Mouse (Mus musculus): ENCODE measurements at regions not wholly inside any gene's neighbourhood (a gene's known extent, or its start where the extent isn't known, plus 50 kb on each side); places are given as distances from the start of the nearest gene placed in this dataset.
"Not testable (repeated sequence)": the region's sequence is repeated elsewhere in the genome, so short reads cannot be mapped to it uniquely, and the experiment has no call there.

DNA sequence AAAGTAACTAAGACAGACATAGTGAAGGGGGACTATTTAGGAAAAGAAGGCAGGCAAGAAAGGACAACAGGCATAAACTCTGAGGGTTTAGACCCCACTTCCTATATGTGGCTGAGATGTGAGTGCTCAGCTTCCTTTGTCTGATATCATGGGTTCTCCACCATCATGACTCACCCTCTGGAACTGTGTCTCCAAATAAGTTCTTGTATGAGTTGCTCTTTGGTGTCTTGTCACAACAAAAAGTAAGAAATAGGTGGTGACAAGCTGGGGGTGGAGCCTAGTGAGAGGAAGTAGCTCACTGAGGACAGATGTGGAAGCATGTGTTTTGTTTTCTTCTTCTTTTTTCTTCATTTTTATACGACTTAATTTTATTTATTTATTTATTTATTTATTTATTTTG lies 95.5 kb upstream of the Tns3 start:
- no peaks in the 10 kb centered on the region for H3K9me3 ChIP-seq (replicated peaks; ENCODE audit: control insufficient read depth, low read length)
- H3K4me3 ChIP-seq (ENCODE audit: low read depth, low read length): no peak overlapping the region
- 75% methylated on average over 1 of the region's 1 CpGs for WGBS (ENCODE audit: insufficient replicate concordance)
- H3K9ac ChIP-seq (ENCODE audit: low read depth, low read length): no peak overlapping the region
- no peak overlapping the region for H3K27ac ChIP-seq (ENCODE audit: low read depth, low read length)
- H3K4me1 ChIP-seq (ENCODE audit: control insufficient read depth, insufficient read depth, low read length): no peaks in the 10 kb centered on the region
- H3K4me2 ChIP-seq: no peak overlapping the region
- no peaks in the 10 kb centered on the region for H3K27me3 ChIP-seq (ENCODE audit: control insufficient read depth, insufficient read depth, low read length)
- H3K36me3 ChIP-seq (ENCODE audit: control insufficient read depth, insufficient read depth, low read length): no peaks in the 10 kb centered on the region
- no peak for ATAC-seq (replicated peaks; ENCODE audit: insufficient number of reproducible peaks, low FRiP score, low TSS enrichment)

DNA sequence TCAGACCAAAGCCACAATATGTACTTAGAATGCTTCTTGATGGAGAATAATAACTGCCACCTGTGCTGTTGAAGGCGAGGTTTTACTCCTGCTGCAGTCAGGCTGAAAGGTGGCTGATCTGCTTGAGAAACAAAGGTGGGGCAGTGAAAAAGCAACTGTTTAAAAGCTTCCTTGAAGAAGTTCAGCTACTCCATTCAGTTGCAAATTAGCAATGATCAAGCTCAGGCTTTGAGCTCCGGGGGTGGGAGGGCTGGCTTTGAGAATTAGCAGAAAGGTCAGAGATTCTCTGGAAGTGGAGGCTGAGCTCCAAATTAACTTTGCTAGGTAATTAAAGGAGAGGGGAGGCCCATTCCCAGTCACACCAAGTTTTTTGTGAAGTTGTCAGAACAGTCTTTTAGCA lies 90.2 kb upstream of the Tns3 start:
- H3K36me3 ChIP-seq (ENCODE audit: control insufficient read depth, insufficient read depth, low read length); H3K4me2 ChIP-seq; H3K9ac ChIP-seq (ENCODE audit: low read depth, low read length); H3K9me3 ChIP-seq (replicated peaks; ENCODE audit: control insufficient read depth, low read length); H3K27ac ChIP-seq (ENCODE audit: low read depth, low read length); H3K4me1 ChIP-seq (ENCODE audit: control insufficient read depth, insufficient read depth, low read length); ATAC-seq (replicated peaks; ENCODE audit: insufficient number of reproducible peaks, low FRiP score, low TSS enrichment); H3K27me3 ChIP-seq (ENCODE audit: control insufficient read depth, insufficient read depth, low read length); H3K4me3 ChIP-seq (ENCODE audit: low read depth, low read length): not testable (repeated sequence)
- WGBS (ENCODE audit: insufficient replicate concordance): 33% methylated on average over 2 of the region's 2 CpGs

DNA sequence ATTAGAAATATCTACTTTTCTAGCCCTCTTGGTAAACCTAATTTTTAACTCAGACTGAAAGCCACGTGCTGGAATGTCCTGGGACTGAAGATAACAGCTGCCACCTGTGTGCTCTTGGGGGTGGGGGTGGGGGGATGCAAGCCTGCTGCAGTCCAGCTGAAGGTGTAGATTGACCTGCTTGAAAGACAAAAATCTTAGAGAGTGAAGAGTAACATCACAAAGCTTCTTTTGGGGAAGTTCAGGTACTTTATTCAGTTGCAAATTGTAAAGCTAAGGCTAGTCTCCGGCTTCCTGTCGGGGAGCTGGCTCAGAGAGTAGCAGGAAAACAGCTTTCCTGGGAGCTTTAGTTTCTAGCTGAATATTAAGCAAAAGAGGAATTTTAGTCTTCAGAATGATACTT lies 71.4 kb upstream of the Tns3 start:
- H3K4me1 ChIP-seq (ENCODE audit: control insufficient read depth, insufficient read depth, low read length); H3K27ac ChIP-seq (ENCODE audit: low read depth, low read length); H3K4me3 ChIP-seq (ENCODE audit: low read depth, low read length); H3K36me3 ChIP-seq (ENCODE audit: control insufficient read depth, insufficient read depth, low read length); H3K9ac ChIP-seq (ENCODE audit: low read depth, low read length); H3K27me3 ChIP-seq (ENCODE audit: control insufficient read depth, insufficient read depth, low read length); H3K4me2 ChIP-seq; H3K9me3 ChIP-seq (replicated peaks; ENCODE audit: control insufficient read depth, low read length); ATAC-seq (replicated peaks; ENCODE audit: insufficient number of reproducible peaks, low FRiP score, low TSS enrichment): not testable (repeated sequence)
- 69% methylated on average over 3 of the region's 3 CpGs for WGBS (ENCODE audit: insufficient replicate concordance)

DNA sequence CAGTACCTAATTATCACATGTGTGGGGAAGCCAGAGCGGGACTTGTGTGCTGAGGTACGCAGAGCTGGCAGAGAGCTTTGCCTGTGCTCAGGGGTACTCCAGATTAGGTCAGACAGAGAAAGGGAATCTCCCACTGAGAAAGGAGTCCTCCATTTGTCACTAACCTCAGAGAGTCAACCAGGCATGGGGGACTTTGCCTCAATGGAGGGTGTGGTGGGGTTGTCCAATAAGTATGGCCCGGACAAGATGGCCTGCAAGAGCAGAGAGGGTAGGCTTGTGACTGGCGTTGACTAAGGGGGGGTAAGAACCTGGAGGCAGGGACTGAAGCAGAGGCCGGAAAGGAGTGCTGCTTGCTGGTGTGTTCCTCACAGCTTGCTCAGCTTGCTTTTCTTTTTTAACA lies 62.7 kb upstream of the Tns3 start:
- H3K9me3 ChIP-seq (replicated peaks; ENCODE audit: control insufficient read depth, low read length): no peaks in the 10 kb centered on the region

DNA sequence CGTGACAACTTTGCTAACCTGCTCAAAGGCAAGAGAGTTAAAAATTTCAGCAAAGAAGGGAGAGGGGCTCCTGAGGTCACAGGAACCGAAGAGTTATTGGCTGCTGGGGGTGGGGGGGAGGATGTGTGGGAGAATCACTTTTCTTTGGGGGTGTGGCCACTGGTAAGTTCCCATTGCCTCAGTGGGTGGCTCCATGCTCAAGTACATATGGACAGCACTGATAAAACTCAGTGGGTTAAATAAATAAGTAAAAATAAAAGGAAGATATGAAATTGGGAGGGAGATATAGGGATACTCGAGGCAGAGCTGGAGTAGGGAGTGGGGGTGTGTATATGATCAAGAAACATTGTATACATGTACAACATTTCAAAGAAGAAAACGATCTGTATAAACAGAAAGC lies 61.2 kb upstream of the Tns3 start:
- Histone ChIP-seq H3K9ac (ENCODE audit: low read depth, low read length) (no peak overlapping the region), H3K4me3 (ENCODE audit: low read depth, low read length) (no peak overlapping the region), H3K27ac (ENCODE audit: low read depth, low read length) (no peak overlapping the region), H3K4me1 (ENCODE audit: control insufficient read depth, insufficient read depth, low read length) (no peaks in the 10 kb centered on the region), H3K9me3 (replicated peaks; ENCODE audit: control insufficient read depth, low read length) (no peaks in the 10 kb centered on the region), H3K36me3 (ENCODE audit: control insufficient read depth, insufficient read depth, low read length) (no peaks in the 10 kb centered on the region), H3K4me2 (no peak overlapping the region), H3K27me3 (ENCODE audit: control insufficient read depth, insufficient read depth, low read length) (no peaks in the 10 kb centered on the region)
- 64% methylated on average over 4 of the region's 4 CpGs for WGBS (ENCODE audit: insufficient replicate concordance)
- ATAC-seq (replicated peaks; ENCODE audit: insufficient number of reproducible peaks, low FRiP score, low TSS enrichment): no peak

More for the DNA sequence above, 62.7 kb upstream of the Tns3 start:
- H3K27ac ChIP-seq (ENCODE audit: low read depth, low read length): no peak overlapping the region
- no peak overlapping the region for H3K4me3 ChIP-seq (ENCODE audit: low read depth, low read length)
- H3K4me1 ChIP-seq (ENCODE audit: control insufficient read depth, insufficient read depth, low read length): no peaks in the 10 kb centered on the region
- H3K36me3 ChIP-seq (ENCODE audit: control insufficient read depth, insufficient read depth, low read length): no peaks in the 10 kb centered on the region
- no peak overlapping the region for H3K4me2 ChIP-seq
- no peak overlapping the region for H3K9ac ChIP-seq (ENCODE audit: low read depth, low read length)
- no peak for ATAC-seq (replicated peaks; ENCODE audit: insufficient number of reproducible peaks, low FRiP score, low TSS enrichment)
- WGBS (ENCODE audit: insufficient replicate concordance): 89% methylated on average over 5 of the region's 5 CpGs
- no peaks in the 10 kb centered on the region for H3K27me3 ChIP-seq (ENCODE audit: control insufficient read depth, insufficient read depth, low read length)

DNA sequence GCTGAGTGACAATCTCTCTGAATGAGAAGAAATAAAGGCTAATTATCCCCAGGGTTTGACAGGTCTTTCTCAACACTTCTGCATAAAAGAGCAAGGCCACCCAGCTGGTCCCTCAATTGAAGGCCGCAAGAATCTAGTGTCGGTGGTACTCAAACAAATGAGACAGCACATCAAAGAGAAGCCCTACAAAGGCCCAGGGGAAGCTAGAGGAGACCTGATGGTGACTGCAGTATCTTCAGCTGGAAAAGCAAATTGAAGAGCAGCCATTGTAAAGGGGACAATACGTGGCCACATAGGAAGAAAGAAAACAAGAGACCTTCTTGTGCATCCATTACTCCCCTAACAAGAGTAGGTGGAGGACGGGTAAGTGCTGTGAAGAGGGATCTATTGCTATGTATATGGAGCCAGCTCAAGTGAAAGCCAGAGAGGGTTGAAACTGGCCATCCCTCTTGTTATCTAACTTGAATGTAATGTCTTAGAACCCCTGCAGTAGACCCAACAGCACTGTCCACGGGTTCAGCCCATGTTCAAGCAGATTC lies 58.8 kb upstream of the Tns3 start:
- Histone ChIP-seq H3K4me3 (ENCODE audit: low read depth, low read length) (no peak overlapping the region), H3K4me1 (ENCODE audit: control insufficient read depth, insufficient read depth, low read length) (no peaks in the 10 kb centered on the region), H3K27ac (ENCODE audit: low read depth, low read length) (no peak overlapping the region), H3K36me3 (ENCODE audit: control insufficient read depth, insufficient read depth, low read length) (no peaks in the 10 kb centered on the region), H3K4me2 (no peak overlapping the region), H3K9me3 (replicated peaks; ENCODE audit: control insufficient read depth, low read length) (no peaks in the 10 kb centered on the region), H3K27me3 (ENCODE audit: control insufficient read depth, insufficient read depth, low read length) (no peaks in the 10 kb centered on the region), H3K9ac (ENCODE audit: low read depth, low read length) (no peak overlapping the region)
- 31% methylated on average over 5 of the region's 5 CpGs for WGBS (ENCODE audit: insufficient replicate concordance)
- no peak for ATAC-seq (replicated peaks; ENCODE audit: insufficient number of reproducible peaks, low FRiP score, low TSS enrichment)

DNA sequence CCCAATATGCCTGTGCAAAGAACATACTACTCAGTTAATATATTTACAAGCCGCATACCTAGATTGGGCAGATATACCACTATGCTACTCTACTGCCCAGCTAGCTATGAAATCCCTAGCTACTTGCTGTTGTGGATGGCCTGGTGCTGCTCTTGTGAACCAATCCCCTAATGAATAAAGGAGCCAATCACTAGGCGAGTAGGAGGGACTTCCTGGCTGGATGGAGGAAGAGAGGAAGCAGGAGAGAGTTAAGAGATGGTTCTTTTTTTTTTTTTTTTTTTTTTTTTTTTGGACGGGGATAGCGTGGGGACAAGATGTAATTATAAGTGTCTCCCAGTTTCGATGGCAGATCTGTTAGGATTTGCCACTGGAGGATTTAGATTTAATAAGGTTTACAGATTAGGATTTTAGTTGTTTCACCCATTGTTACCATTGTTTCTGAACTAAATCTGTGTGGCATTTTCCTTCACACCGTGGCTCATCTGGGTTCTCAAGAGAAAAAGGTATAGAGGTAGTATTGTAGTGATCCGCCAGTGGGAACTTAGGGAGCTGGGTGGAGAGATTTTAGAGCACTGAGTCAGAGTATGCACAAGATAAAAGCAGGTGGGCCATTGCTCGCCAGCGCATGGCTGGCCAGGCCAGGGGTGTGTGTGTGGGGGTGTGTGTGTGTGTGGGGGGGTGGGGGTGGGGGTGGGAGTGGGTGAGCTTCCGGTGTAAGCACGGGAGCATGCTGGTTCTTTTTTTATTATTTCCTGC lies 55.1 kb upstream of the Tns3 start:
- Histone ChIP-seq H3K4me2 (no peak overlapping the region), H3K4me1 (ENCODE audit: control insufficient read depth, insufficient read depth, low read length) (0 out of 2 replicates have a peak, but pooled peaks cover 14% of the 10 kb centered on the region), H3K9me3 (replicated peaks; ENCODE audit: control insufficient read depth, low read length) (no peaks in the 10 kb centered on the region), H3K36me3 (ENCODE audit: control insufficient read depth, insufficient read depth, low read length) (no peaks in the 10 kb centered on the region), H3K9ac (ENCODE audit: low read depth, low read length) (no peak overlapping the region), H3K4me3 (ENCODE audit: low read depth, low read length) (no peak overlapping the region), H3K27me3 (ENCODE audit: control insufficient read depth, insufficient read depth, low read length) (no peaks in the 10 kb centered on the region), H3K27ac (ENCODE audit: low read depth, low read length) (no peak overlapping the region)
- no peak for ATAC-seq (replicated peaks; ENCODE audit: insufficient number of reproducible peaks, low FRiP score, low TSS enrichment)
- 82% methylated on average over 11 of the region's 11 CpGs for WGBS (ENCODE audit: insufficient replicate concordance)

DNA sequence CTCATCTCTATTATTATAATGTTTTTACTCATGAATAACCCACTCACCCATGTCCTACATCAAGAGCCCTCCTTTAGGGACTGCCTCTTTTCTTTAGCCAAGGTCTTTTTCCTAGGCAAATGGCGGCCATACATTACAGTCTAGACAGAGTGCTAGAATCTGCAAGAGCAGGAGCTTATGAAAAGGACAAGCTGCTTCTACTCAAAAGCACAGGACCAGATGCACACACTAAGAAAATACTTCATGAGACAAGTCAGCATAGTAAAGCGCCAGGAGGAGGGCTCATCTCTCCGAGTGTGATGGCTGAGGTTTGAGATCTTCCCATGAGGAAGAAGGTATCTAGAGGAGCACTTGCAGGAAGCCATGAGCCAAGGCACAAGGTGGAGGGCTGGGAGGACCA lies 53.4 kb upstream of the Tns3 start:
- H3K4me2 ChIP-seq: no peak overlapping the region
- no peak for ATAC-seq (replicated peaks; ENCODE audit: insufficient number of reproducible peaks, low FRiP score, low TSS enrichment)
- H3K4me1 ChIP-seq (ENCODE audit: control insufficient read depth, insufficient read depth, low read length): 0 out of 2 replicates have a peak, but pooled peaks cover 14% of the 10 kb centered on the region
- H3K9me3 ChIP-seq (replicated peaks; ENCODE audit: control insufficient read depth, low read length): no peaks in the 10 kb centered on the region
- WGBS (ENCODE audit: insufficient replicate concordance): 85% methylated on average over 3 of the region's 3 CpGs
- H3K9ac ChIP-seq (ENCODE audit: low read depth, low read length): no peak overlapping the region
- H3K36me3 ChIP-seq (ENCODE audit: control insufficient read depth, insufficient read depth, low read length): no peaks in the 10 kb centered on the region
- no peak overlapping the region for H3K27ac ChIP-seq (ENCODE audit: low read depth, low read length)
- H3K4me3 ChIP-seq (ENCODE audit: low read depth, low read length): no peak overlapping the region
- no peaks in the 10 kb centered on the region for H3K27me3 ChIP-seq (ENCODE audit: control insufficient read depth, insufficient read depth, low read length)

DNA sequence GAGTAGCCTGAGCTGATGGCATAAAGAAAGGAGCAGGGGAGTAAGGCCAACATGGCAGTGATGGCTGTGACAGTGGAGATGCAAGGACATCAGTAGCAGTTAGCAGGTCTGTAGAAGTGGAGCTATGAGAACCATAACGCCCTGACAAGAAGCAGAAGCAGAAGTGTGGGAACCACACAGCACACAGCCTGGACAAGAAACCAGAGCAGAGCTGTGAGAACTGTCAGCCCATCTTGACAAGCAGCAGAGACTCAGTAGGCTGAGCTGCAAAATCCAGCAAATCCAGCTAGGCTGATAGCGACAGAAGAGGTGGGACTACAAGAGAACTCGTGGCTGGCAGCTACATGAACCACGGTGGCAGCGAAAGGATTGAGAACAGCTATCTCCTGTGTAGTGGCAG lies 52.5 kb upstream of the Tns3 start:
- Histone ChIP-seq H3K27ac (ENCODE audit: low read depth, low read length) (peak overlapping the region; percentile 16), H3K9me3 (replicated peaks; ENCODE audit: control insufficient read depth, low read length) (no peaks in the 10 kb centered on the region), H3K36me3 (ENCODE audit: control insufficient read depth, insufficient read depth, low read length) (no peaks in the 10 kb centered on the region), H3K4me2 (no peak overlapping the region), H3K27me3 (ENCODE audit: control insufficient read depth, insufficient read depth, low read length) (no peaks in the 10 kb centered on the region), H3K9ac (ENCODE audit: low read depth, low read length) (no peak overlapping the region), H3K4me3 (ENCODE audit: low read depth, low read length) (no peak overlapping the region), H3K4me1 (ENCODE audit: control insufficient read depth, insufficient read depth, low read length) (0 out of 2 replicates have a peak, but pooled peaks cover 14% of the 10 kb centered on the region)
- 33% methylated on average over 5 of the region's 5 CpGs for WGBS (ENCODE audit: insufficient replicate concordance)
- no peak for ATAC-seq (replicated peaks; ENCODE audit: insufficient number of reproducible peaks, low FRiP score, low TSS enrichment)
